ENCODE assay signal across 8 mouse cellular contexts in genomic region chr15:78826213-78827204, GRCm38 (mm10). TPM values are rescaled to one million over a fixed set of nuclear protein-coding genes. Genes with fewer than 3 reads are reported as not detected.
DNase-seq lines count a peak whose midpoint lies in the region; ATAC-seq and TF ChIP-seq lines count a peak whose summit lies in the region.

No protein-coding gene starts in this region.

- no peaks in the 10 kb centered on the region for H3K27me3 ChIP-seq in spleen, adult 2 months (ENCODE audit: control insufficient read depth, insufficient read depth, low read length)
- H3K27me3 ChIP-seq in hindbrain, embryonic 16.5 days (replicated peaks; ENCODE audit: control insufficient read depth, insufficient read depth, low read length) = no peaks in the 10 kb centered on the region
- 0 out of 2 replicates have a peak, but pooled peaks cover 2% of the 10 kb centered on the region for H3K27me3 ChIP-seq in midbrain, embryonic 11.5 days (ENCODE audit: control insufficient read depth, insufficient read depth, low read length)

- peaks cover 6% of the 10 kb centered on the region; the same call in 1 of the 2 replicates for H3K4me1 ChIP-seq in spleen, adult 2 months (ENCODE audit: control insufficient read depth, insufficient read depth, insufficient read length)
- H3K4me1 ChIP-seq in hindbrain, embryonic 16.5 days (ENCODE audit: control insufficient read depth, insufficient read depth, low read depth, low read length) = peaks cover 4% of the 10 kb centered on the region
- no peaks in the 10 kb centered on the region for H3K4me1 ChIP-seq in midbrain, embryonic 11.5 days (ENCODE audit: control insufficient read depth, insufficient read depth, low read length)

- H3K36me3 ChIP-seq in spleen, adult 2 months (ENCODE audit: control insufficient read depth, insufficient read depth, low read length) = no peaks in the 10 kb centered on the region
- no peaks in the 10 kb centered on the region for H3K36me3 ChIP-seq in hindbrain, embryonic 16.5 days (ENCODE audit: control insufficient read depth, insufficient read depth, low read length)
- H3K36me3 ChIP-seq in midbrain, embryonic 11.5 days (ENCODE audit: control insufficient read depth, insufficient read depth, low read length) = no peaks in the 10 kb centered on the region

- peak; percentile 75 for TF ChIP-seq CTCF in spleen, adult 2 months (IDR thresholded peaks at IDR 0.05; ENCODE audit: extremely low read depth, insufficient read depth, insufficient read length, insufficient replicate concordance)

- H3K9ac ChIP-seq in hindbrain, embryonic 16.5 days (ENCODE audit: low read depth, low read length) = no peak overlapping the region
- H3K9ac ChIP-seq in midbrain, embryonic 11.5 days (ENCODE audit: low read length) = no peak overlapping the region

- DNase-seq in spleen, adult 2 months (ENCODE audit: low read depth in 1 of 2, low spot score in 2 of 2) = peak; percentile 21 to 37
- DNase-seq in spleen, adult 12 weeks (ENCODE audit: low spot score) = no peak
- peak; percentile 72 for DNase-seq in cerebellum, adult 9-10 months
- peak; percentile 49 to 59 for DNase-seq in frontal cortex, postnatal 14 days (ENCODE audit: low spot score in 2 of 2)
- DNase-seq in left cerebral cortex, postnatal 36 days (ENCODE audit: low spot score in 2 of 2) = peak; percentile 52 to 68
- DNase-seq in midbrain, embryonic 11.5 days (ENCODE audit: low spot score, missing footprints) = peak; percentile 94
- DNase-seq in spleen, postnatal 4 days (ENCODE audit: low spot score in 2 of 2) = peak; percentile 53 to 82

- no peaks in the 10 kb centered on the region for H3K9me3 ChIP-seq in hindbrain, embryonic 16.5 days (ENCODE audit: control insufficient read depth, low read length)
- H3K9me3 ChIP-seq in midbrain, embryonic 11.5 days (ENCODE audit: control insufficient read depth, low read length) = no peaks in the 10 kb centered on the region

- WGBS in spleen, adult 2 months = 13% methylated on average over 28 of the region's 28 CpGs
- whole genome bisulfite sequencing in hindbrain, embryonic 16.5 days = 23% methylated on average over 28 of the region's 28 CpGs
- 26% methylated on average over 28 of the region's 28 CpGs for WGBS in midbrain, embryonic 11.5 days

- no peak for TF ChIP-seq POLR2A in spleen, adult 2 months (IDR thresholded peaks at IDR 0.05; ENCODE audit: low read depth, low read length)

- no peak overlapping the region for H3K4me2 ChIP-seq in hindbrain, embryonic 16.5 days (ENCODE audit: low read length)
- no peak overlapping the region for H3K4me2 ChIP-seq in midbrain, embryonic 11.5 days

- H3K27ac ChIP-seq in spleen, adult 2 months (ENCODE audit: insufficient read depth, low read length) = peak overlapping the region; percentile 27; the same call in 1 of the 2 replicates
- H3K27ac ChIP-seq in hindbrain, embryonic 16.5 days (ENCODE audit: low read depth, low read length) = no peak overlapping the region
- H3K27ac ChIP-seq in midbrain, embryonic 11.5 days (ENCODE audit: low read depth, low read length) = no peak overlapping the region

- ATAC-seq in hindbrain, embryonic 16.5 days = peak; percentile 69
- ATAC-seq in midbrain, embryonic 11.5 days (ENCODE audit: low FRiP score) = peak; percentile 66; the same call in 1 of the 2 replicates

- intact Hi-C loops in left cerebral cortex, postnatal 36 days (cut with DNase I) = loop anchor here (2.0 to 5.0 kb wide), 2 partner anchors 22 to 41 kb away; no protein-coding TSS in a partner anchor

- no peak overlapping the region for H3K4me3 ChIP-seq in spleen, adult 2 months (ENCODE audit: extremely low read depth, insufficient read depth, insufficient read length)
- H3K4me3 ChIP-seq in hindbrain, embryonic 16.5 days (ENCODE audit: low read length) = no peak overlapping the region
- no peak overlapping the region for H3K4me3 ChIP-seq in midbrain, embryonic 11.5 days (ENCODE audit: low read depth, low read length)

RNA-seq across cellular contexts. Expression of gene Cdc42ep1, which starts 15.9 kb away (rescaled TPM):
- 29.6 and 31.3 TPM in 2 replicates for polyA plus RNA-seq in spleen, adult 2 months (2012; rRNA removed)
- polyA plus RNA-seq in hindbrain, embryonic 16.5 days (2015; fragmentation: Nextera tagmentation; extraction: Ambion mirVana) = 15.9 and 17.5 TPM in 2 replicates
- total RNA-seq in left cerebral cortex, postnatal 36 days (2021) = 10 to 100 TPM; 14.4 to 16.5 TPM
- polyA plus RNA-seq in midbrain, embryonic 11.5 days (2014; fragmentation: Nextera tagmentation; extraction: Ambion mirVana) = 6.4 and 9.0 TPM in 2 replicates

RNA-seq across cellular contexts. Expression of gene Card10, which starts 23.7 kb away (rescaled TPM):
- 6.4 and 7.4 TPM in 2 replicates for polyA plus RNA-seq in spleen, adult 2 months (2012; rRNA removed)
- polyA plus RNA-seq in hindbrain, embryonic 16.5 days (2015; fragmentation: Nextera tagmentation; extraction: Ambion mirVana) = 2.5 and 2.8 TPM in 2 replicates
- total RNA-seq in left cerebral cortex, postnatal 36 days (2021) = 1 to 10 TPM; 3.6 to 4.3 TPM
- polyA plus RNA-seq in midbrain, embryonic 11.5 days (2014; fragmentation: Nextera tagmentation; extraction: Ambion mirVana) = 1.3 and 1.5 TPM in 2 replicates

RNA-seq across cellular contexts. Expression of gene Lgals2, which starts 28.8 kb away (rescaled TPM):
- 0.32 and 0.73 TPM in 2 replicates for polyA plus RNA-seq in spleen, adult 2 months (2012; rRNA removed)
- polyA plus RNA-seq in hindbrain, embryonic 16.5 days (2015; fragmentation: Nextera tagmentation; extraction: Ambion mirVana) = not detected in 2 replicates
- total RNA-seq in left cerebral cortex, postnatal 36 days (2021) = not detected
- polyA plus RNA-seq in midbrain, embryonic 11.5 days (2014; fragmentation: Nextera tagmentation; extraction: Ambion mirVana) = not detected in 2 replicates

RNA-seq across cellular contexts. Expression of gene Gga1, which starts 50.5 kb away (rescaled TPM):
- polyA plus RNA-seq in spleen, adult 2 months (2012; rRNA removed) = 70.2 and 89.3 TPM in 2 replicates
- polyA plus RNA-seq in hindbrain, embryonic 16.5 days (2015; fragmentation: Nextera tagmentation; extraction: Ambion mirVana) = 46.1 and 51.8 TPM in 2 replicates
- total RNA-seq in left cerebral cortex, postnatal 36 days (2021) = 10 to 100 TPM; 57.6 to 65.0 TPM
- 20.5 and 25.7 TPM in 2 replicates for polyA plus RNA-seq in midbrain, embryonic 11.5 days (2014; fragmentation: Nextera tagmentation; extraction: Ambion mirVana)

RNA-seq across cellular contexts. Expression of gene Mfng, which starts 53.2 kb away (rescaled TPM):
- 66.0 and 78.6 TPM in 2 replicates for polyA plus RNA-seq in spleen, adult 2 months (2012; rRNA removed)
- polyA plus RNA-seq in hindbrain, embryonic 16.5 days (2015; fragmentation: Nextera tagmentation; extraction: Ambion mirVana) = 19.7 and 20.1 TPM in 2 replicates
- 1 to 10 TPM; 4.9 to 6.0 TPM for total RNA-seq in left cerebral cortex, postnatal 36 days (2021)
- 57.2 and 61.8 TPM in 2 replicates for polyA plus RNA-seq in midbrain, embryonic 11.5 days (2014; fragmentation: Nextera tagmentation; extraction: Ambion mirVana)
